Mouse (Mus musculus) intestine, postnatal 0 days (tissue): Measurements from ENCODE around the gene Sec14l4. TPM values are rescaled to one million over a fixed set of nuclear protein-coding genes. Genes with fewer than 3 reads are reported as not detected.
A peak's percentile ranks its signal among the peaks of the same experiment; 100 is the strongest.

ENCODE experiments used
- ATAC-seq: fragments of 200-750 bp; cut with Nextera tagmentation; 2 replicates; pipeline ENCODE4 v1.8.0; 2017; ENCODE audit warnings: mild to moderate bottlenecking, moderate TSS enrichment, moderate library complexity
- H3K27ac ChIP-seq: fragments of 300-500 bp; sonication (generic); 2 replicates; pipeline ENCODE4 v1.5.1; 2014; ENCODE audit warnings: mild to moderate bottlenecking, low read depth, low read length, moderate library complexity
- H3K27me3 ChIP-seq: fragments of 300-500 bp; sonication (generic); replicated peaks from 2 replicates; pipeline ENCODE4 v1.6.1; 2014; ENCODE audit warnings: low read length, mixed read lengths; ENCODE audit not compliant: control insufficient read depth, insufficient read depth
- H3K36me3 ChIP-seq: fragments of 300-500 bp; sonication (generic); 2 replicates; pipeline ENCODE4 v1.6.1; 2014; ENCODE audit warnings: mild to moderate bottlenecking, moderate library complexity; ENCODE audit not compliant: control insufficient read depth, insufficient read depth
- H3K4me1 ChIP-seq: fragments of 300-500 bp; sonication (generic); replicated peaks from 2 replicates; pipeline ENCODE4 v1.6.1; 2014; ENCODE audit warnings: antibody characterized with exemption, low read length, mixed read lengths; ENCODE audit not compliant: control insufficient read depth, insufficient read depth
- H3K4me2 ChIP-seq: fragments of 300-500 bp; sonication (generic); replicated peaks from 2 replicates; pipeline ENCODE4 v1.6.1; 2014; ENCODE audit warnings: low read depth, mild to moderate bottlenecking, moderate library complexity
- H3K4me3 ChIP-seq: fragments of 300-500 bp; sonication (generic); 2 replicates; pipeline ENCODE4 v1.5.1; 2014; ENCODE audit warnings: low read depth, low read length
- H3K9ac ChIP-seq: fragments of 300-500 bp; sonication (generic); 2 replicates; pipeline ENCODE4 v1.6.1; 2014; ENCODE audit warnings: mild to moderate bottlenecking, low read depth, low read length
- H3K9me3 ChIP-seq: fragments of 300-500 bp; sonication (generic); 2 replicates; pipeline ENCODE4 v1.6.1; 2016; ENCODE audit warnings: mixed run types; ENCODE audit not compliant: control insufficient read depth
- CTCF ChIP-seq: sonication (generic); IDR thresholded peaks from 2 replicates; pipeline ENCODE4 v1.5.1; 2016; ENCODE audit warnings: low read depth, mild to moderate bottlenecking, control low read depth, antibody characterized with exemption, moderate library complexity
- WGBS: fragments of 180-500 bp; shearing (Covaris S2); extraction: QIAGEN DNeasy Blood & Tissue Kit; methylation state at CpG from one replicate; pipeline ENCODE4 v1.1.7; 2014; 5-methylcytosine and 5-hydroxymethylcytosine counted together
- polyA plus RNA-seq: library from polyadenylated mRNA; unstranded; fragments of >200 nt; fragmentation: Nextera tagmentation; extraction: Ambion mirVana; gene quantifications from 2 replicates; pipeline ENCODE4 v1.2.1, GENCODE M21; 2015

Sec14l4 gene
- polyA plus RNA-seq, 1 experiment from 2014 or later: 0.13 TPM

- Histone ChIP-seq H3K4me3 (no peak overlapping the region), H3K27ac (no peak overlapping the region), H3K9ac (no peak overlapping the region), H3K36me3 (no peaks in the 10 kb centered on the region), H3K9me3 (no peaks in the 10 kb centered on the region), H3K4me2 (no peak overlapping the region), H3K4me1 (no peaks in the 10 kb centered on the region), H3K27me3 (no peaks in the 10 kb centered on the region)
- no peak for ATAC-seq
- 94% methylated on average over 7 of the region's 7 CpGs for WGBS
- no peak for TF ChIP-seq CTCF
Measured at GRCm38 (mm10) chr11:4043081-4043480, 11.8 kb downstream of the Sec14l4 start.

- H3K4me1 ChIP-seq: no peaks in the 10 kb centered on the region
- H3K36me3 ChIP-seq: no peaks in the 10 kb centered on the region
- TF ChIP-seq CTCF: no peak
- no peaks in the 10 kb centered on the region for H3K27me3 ChIP-seq
- no peaks in the 10 kb centered on the region for H3K9me3 ChIP-seq
- ATAC-seq: no peak
- no peak overlapping the region for H3K4me3 ChIP-seq
- H3K4me2 ChIP-seq: no peak overlapping the region
- WGBS: 55% methylated on average over 5 of the region's 5 CpGs
- H3K9ac ChIP-seq: no peak overlapping the region
- H3K27ac ChIP-seq: no peak overlapping the region
Measured at GRCm38 (mm10) chr11:4046526-4046925, 15.3 kb downstream of the Sec14l4 start.

GRCm38 (mm10) chr11:4047766-4048165, 16.5 kb downstream of the Sec14l4 start:
- no peak for TF ChIP-seq CTCF
- Histone ChIP-seq H3K4me3 (no peak overlapping the region), H3K27me3 (no peaks in the 10 kb centered on the region), H3K4me1 (no peaks in the 10 kb centered on the region), H3K4me2 (no peak overlapping the region), H3K27ac (no peak overlapping the region), H3K9me3 (no peaks in the 10 kb centered on the region), H3K36me3 (no peaks in the 10 kb centered on the region), H3K9ac (no peak overlapping the region)
- ATAC-seq: no peak
- WGBS: 91% methylated on average over 2 of the region's 2 CpGs

- TF ChIP-seq CTCF: no peak
- ATAC-seq: no peak
- Histone ChIP-seq H3K9me3 (no peaks in the 10 kb centered on the region), H3K36me3 (no peaks in the 10 kb centered on the region), H3K9ac (no peak overlapping the region), H3K4me2 (no peak overlapping the region), H3K27ac (no peak overlapping the region), H3K4me3 (no peak overlapping the region), H3K4me1 (no peaks in the 10 kb centered on the region), H3K27me3 (no peaks in the 10 kb centered on the region)
- WGBS: 89% methylated on average over 6 of the region's 6 CpGs
Measured at GRCm38 (mm10) chr11:4048438-4048837, 17.2 kb downstream of the Sec14l4 start.

GRCm38 (mm10) chr11:4053586-4053985, 22.3 kb downstream of the Sec14l4 start:
- no peak overlapping the region for H3K27ac ChIP-seq
- peak; percentile 54; the same call in 1 of the 2 replicates for ATAC-seq
- H3K4me1 ChIP-seq: no peaks in the 10 kb centered on the region
- no peaks in the 10 kb centered on the region for H3K9me3 ChIP-seq
- no peaks in the 10 kb centered on the region for H3K36me3 ChIP-seq
- 23% methylated on average over 5 of the region's 5 CpGs for WGBS
- no peak overlapping the region for H3K9ac ChIP-seq
- no peak overlapping the region for H3K4me3 ChIP-seq
- H3K4me2 ChIP-seq: no peak overlapping the region
- H3K27me3 ChIP-seq: no peaks in the 10 kb centered on the region
- peak; percentile 93 for TF ChIP-seq CTCF

- Histone ChIP-seq H3K4me1 (no peaks in the 10 kb centered on the region), H3K9ac (no peak overlapping the region), H3K27ac (no peak overlapping the region), H3K4me2 (no peak overlapping the region), H3K9me3 (no peaks in the 10 kb centered on the region), H3K36me3 (no peaks in the 10 kb centered on the region), H3K4me3 (no peak overlapping the region), H3K27me3 (no peaks in the 10 kb centered on the region)
- 46% methylated on average over 5 of the region's 5 CpGs for WGBS
- ATAC-seq: no peak
- no peak for TF ChIP-seq CTCF
Measured at GRCm38 (mm10) chr11:4060866-4061575, 29.8 kb downstream of the Sec14l4 start.
